ENCODE assay signal across 23 mouse cellular contexts in the genomic region with DNA sequence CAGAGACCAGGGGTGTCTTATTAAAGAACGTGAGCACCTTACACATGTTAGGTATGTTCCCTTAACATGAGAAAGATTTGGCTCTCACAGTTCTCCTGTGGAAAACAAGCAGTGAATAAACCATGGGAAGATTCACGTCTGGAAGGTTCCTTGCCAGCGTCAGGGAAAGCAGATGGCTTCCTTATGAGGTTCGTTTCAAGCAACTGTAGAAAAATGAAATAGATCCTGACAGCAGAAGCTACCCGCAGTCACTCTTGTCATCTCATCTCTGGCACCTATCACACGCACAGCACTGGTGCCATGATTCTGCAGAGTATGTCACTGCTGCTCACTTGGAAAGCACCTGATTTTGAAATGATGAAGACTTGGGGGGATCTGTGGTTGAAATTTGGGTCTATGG. TPM values are rescaled to one million over a fixed set of nuclear protein-coding genes. Genes with fewer than 3 reads are reported as not detected.
A peak's percentile ranks its signal among the peaks of the same experiment; 100 is the strongest.
DNase-seq lines count a peak whose midpoint lies in the region; ATAC-seq lines count a peak whose summit lies in the region.
"Had no signal": no experiment of that assay in that cellular context is flagged by ENCODE, and none has a peak within 500 bp of the region (broad histone marks: within the 10 kb centered on the region; RNA-seq: fewer than 3 reads in every experiment).

No protein-coding gene starts in this region.

- no peaks in the 10 kb centered on the region for H3K9me3 ChIP-seq in forebrain, embryonic 16.5 days (ENCODE audit: control insufficient read depth, low read length)
- no peaks in the 10 kb centered on the region for H3K9me3 ChIP-seq in forebrain, embryonic 10.5 days
- H3K9me3 ChIP-seq in intestine, embryonic 14.5 days (ENCODE audit: control insufficient read depth, low read length) = no peaks in the 10 kb centered on the region
- no peaks in the 10 kb centered on the region for H3K9me3 ChIP-seq in intestine, embryonic 16.5 days (ENCODE audit: control insufficient read depth, low read length)
- H3K9me3 ChIP-seq: embryonic facial prominence, embryonic 12.5 days; G1E; heart, embryonic 10.5 days; heart, embryonic 15.5 days had no signal

- peak; percentile 65 for ATAC-seq in forebrain, embryonic 16.5 days
- no peak for ATAC-seq in intestine, embryonic 14.5 days (replicated peaks; ENCODE audit: low FRiP score, low TSS enrichment, low read depth)
- ATAC-seq in intestine, embryonic 16.5 days = no peak
- ATAC-seq: CD4-positive, CD25-positive, alpha-beta regulatory T cell, adult 4 months had no signal

- no peak overlapping the region for H3K4me2 ChIP-seq in forebrain, embryonic 16.5 days (ENCODE audit: low read length)
- no peak overlapping the region for H3K4me2 ChIP-seq in intestine, embryonic 14.5 days (ENCODE audit: low read length)
- no peak overlapping the region for H3K4me2 ChIP-seq in intestine, embryonic 16.5 days (ENCODE audit: low read depth, low read length)
- H3K4me2 ChIP-seq: embryonic facial prominence, embryonic 12.5 days; heart, embryonic 15.5 days; hindbrain, embryonic 14.5 days had no signal

- 69% methylated on average over 6 of the region's 6 CpGs for WGBS in forebrain, embryonic 16.5 days
- 91% methylated on average over 6 of the region's 6 CpGs for WGBS in forebrain, embryonic 10.5 days
- WGBS in intestine, embryonic 14.5 days = 81% methylated on average over 6 of the region's 6 CpGs
- WGBS in intestine, embryonic 16.5 days = 80% methylated on average over 6 of the region's 6 CpGs

- no peak overlapping the region for H3K4me3 ChIP-seq in forebrain, embryonic 16.5 days (replicated peaks; ENCODE audit: low read length)
- no peak overlapping the region for H3K4me3 ChIP-seq in forebrain, embryonic 10.5 days
- H3K4me3 ChIP-seq in intestine, embryonic 14.5 days (ENCODE audit: low read depth, low read length) = no peak overlapping the region
- H3K4me3 ChIP-seq in intestine, embryonic 16.5 days (ENCODE audit: low read length) = no peak overlapping the region
- H3K4me3 ChIP-seq: embryonic facial prominence, embryonic 12.5 days; heart, embryonic 10.5 days; heart, embryonic 15.5 days had no signal

- no peaks in the 10 kb centered on the region for H3K36me3 ChIP-seq in forebrain, embryonic 16.5 days (ENCODE audit: control insufficient read depth, insufficient read depth)
- H3K36me3 ChIP-seq in forebrain, embryonic 10.5 days (replicated peaks) = no peaks in the 10 kb centered on the region
- H3K36me3 ChIP-seq in intestine, embryonic 14.5 days (ENCODE audit: control insufficient read depth, insufficient read depth, low read length) = no peaks in the 10 kb centered on the region
- no peaks in the 10 kb centered on the region for H3K36me3 ChIP-seq in intestine, embryonic 16.5 days (ENCODE audit: control insufficient read depth, insufficient read depth, low read length)
- H3K36me3 ChIP-seq: embryonic facial prominence, embryonic 12.5 days; G1E; heart, embryonic 10.5 days; heart, embryonic 15.5 days had no signal

- H3K9ac ChIP-seq in forebrain, embryonic 16.5 days (replicated peaks; ENCODE audit: low read depth, low read length) = no peak overlapping the region
- no peak overlapping the region for H3K9ac ChIP-seq in intestine, embryonic 14.5 days (ENCODE audit: low read length)
- H3K9ac ChIP-seq in intestine, embryonic 16.5 days (ENCODE audit: low read depth, low read length) = no peak overlapping the region
- H3K9ac ChIP-seq: embryonic facial prominence, embryonic 12.5 days; heart, embryonic 15.5 days; hindbrain, embryonic 14.5 days had no signal

- peak; percentile 56 to 62 for DNase-seq in cerebellum, postnatal 10 days
- no peak for DNase-seq in cerebellum, postnatal 4 days (ENCODE audit: low spot score in 2 of 2)
- no peak for DNase-seq in forebrain, embryonic 10.5 days (ENCODE audit: extremely low spot score, low spot score)
- DNase-seq in intestine, embryonic 14.5 days (ENCODE audit: low spot score) = peak; percentile 28
- peak; percentile 7 to 35 for DNase-seq in urinary bladder, postnatal 4 days (ENCODE audit: low spot score in 2 of 2)
- no peak for DNase-seq in urinary bladder, adult 18-20 months (ENCODE audit: low spot score in 2 of 2)
- DNase-seq: adrenal gland, adult 8-10 months; adrenal gland, postnatal 36 days; B cell, adult 2 months; cerebellum, adult 11-12 months; cerebellum, adult 9-11 months; gastrocnemius, postnatal 36 days; heart, adult 18-20 months; heart, postnatal 14 days; kidney, adult 11 months had no signal

- H3K4me1 ChIP-seq in forebrain, embryonic 16.5 days (replicated peaks; ENCODE audit: control insufficient read depth, insufficient read depth, low read length) = no peaks in the 10 kb centered on the region
- no peaks in the 10 kb centered on the region for H3K4me1 ChIP-seq in forebrain, embryonic 10.5 days
- no peaks in the 10 kb centered on the region for H3K4me1 ChIP-seq in intestine, embryonic 14.5 days (replicated peaks; ENCODE audit: control insufficient read depth, insufficient read depth, low read length)
- no peaks in the 10 kb centered on the region for H3K4me1 ChIP-seq in intestine, embryonic 16.5 days (ENCODE audit: control insufficient read depth, insufficient read depth, low read length)
- H3K4me1 ChIP-seq: embryonic facial prominence, embryonic 12.5 days; heart, embryonic 10.5 days; heart, embryonic 15.5 days had no signal

- H3K27ac ChIP-seq in forebrain, embryonic 16.5 days (ENCODE audit: low read length) = no peak overlapping the region
- no peak overlapping the region for H3K27ac ChIP-seq in forebrain, embryonic 10.5 days
- H3K27ac ChIP-seq in intestine, embryonic 14.5 days (ENCODE audit: low read depth) = no peak overlapping the region
- no peak overlapping the region for H3K27ac ChIP-seq in intestine, embryonic 16.5 days (ENCODE audit: low read length)
- H3K27ac ChIP-seq: embryonic facial prominence, embryonic 12.5 days; heart, embryonic 10.5 days; heart, embryonic 15.5 days; hindbrain, embryonic 14.5 days had no signal

- H3K27me3 ChIP-seq in forebrain, embryonic 16.5 days (replicated peaks; ENCODE audit: control insufficient read depth, insufficient read depth, low read length) = no peaks in the 10 kb centered on the region
- no peaks in the 10 kb centered on the region for H3K27me3 ChIP-seq in forebrain, embryonic 10.5 days (ENCODE audit: poor library complexity, severe bottlenecking)
- H3K27me3 ChIP-seq in intestine, embryonic 14.5 days (replicated peaks; ENCODE audit: control insufficient read depth, insufficient read depth, low read length) = no peaks in the 10 kb centered on the region
- no peaks in the 10 kb centered on the region for H3K27me3 ChIP-seq in intestine, embryonic 16.5 days (replicated peaks; ENCODE audit: control insufficient read depth, insufficient read depth, low read length)
- H3K27me3 ChIP-seq: embryonic facial prominence, embryonic 12.5 days; heart, embryonic 15.5 days had no signal

RNA-seq across cellular contexts. Expression of a gene that starts 53.4 kb away (rescaled TPM):
- polyA plus RNA-seq in forebrain, embryonic 16.5 days (2015; fragmentation: Nextera tagmentation; extraction: Ambion mirVana) = 0.90 and 1.3 TPM in 2 replicates
- polyA plus RNA-seq in forebrain, embryonic 10.5 days (2016; fragmentation: Nextera tagmentation; extraction: Ambion mirVana) = 0.16 and 0.38 TPM in 2 replicates
- 0.37 and 0.39 TPM in 2 replicates for polyA plus RNA-seq in intestine, embryonic 14.5 days (2014; fragmentation: Nextera tagmentation; extraction: Ambion mirVana)
- polyA plus RNA-seq in intestine, embryonic 16.5 days (2015; fragmentation: Nextera tagmentation; extraction: Ambion mirVana) = 0.64 TPM in 2 replicates
- polyA plus RNA-seq: CD4-positive, CD25-positive, alpha-beta regulatory T cell, adult 4 months; G1E had no signal

Comparison
In these comparisons a context has a peak if more than half of its experiments do, and no peak if none do; other contexts are left out.
1. DNase-seq: peak in cerebellum, postnatal 10 days (2 of 2), intestine, embryonic 14.5 days (single experiment) and urinary bladder, postnatal 4 days (2 of 2); none in cerebellum, postnatal 4 days (0 of 2), forebrain, embryonic 10.5 days (single experiment) and urinary bladder, adult 18-20 months (0 of 2).